8 mouse cellular contexts compared by ENCODE assay signal in genomic region chr19:22884357-22884756, GRCm38 (mm10).
DNase-seq lines count a peak whose midpoint lies in the region; ATAC-seq lines count a peak whose summit lies in the region.

No protein-coding gene starts in this region.

- no peaks in the 10 kb centered on the region for H3K4me1 ChIP-seq in heart, embryonic 14.5 days (ENCODE audit: control insufficient read depth in 2 of 2, insufficient read depth in 2 of 2, low read length in 2 of 2)
- H3K4me1 ChIP-seq in embryonic facial prominence, embryonic 11.5 days (ENCODE audit: control insufficient read depth, insufficient read depth, low read length): no peaks in the 10 kb centered on the region
- H3K4me1 ChIP-seq in kidney, embryonic 16.5 days (ENCODE audit: insufficient read depth, low read length): 0 out of 2 replicates have a peak, but pooled peaks cover 2% of the 10 kb centered on the region
- H3K4me1 ChIP-seq in midbrain, embryonic 16.5 days (ENCODE audit: control insufficient read depth, insufficient read depth, low read length): peaks cover 2% of the 10 kb centered on the region; the same call in 1 of the 2 replicates

- 0 out of 2 replicates have a peak, but pooled peaks cover 5% of the 10 kb centered on the region for H3K27me3 ChIP-seq in heart, embryonic 14.5 days (ENCODE audit: control insufficient read depth, insufficient read depth, low read length)
- no peaks in the 10 kb centered on the region for H3K27me3 ChIP-seq in embryonic facial prominence, embryonic 11.5 days (ENCODE audit: control insufficient read depth, insufficient read depth, low read length)
- no peaks in the 10 kb centered on the region for H3K27me3 ChIP-seq in kidney, embryonic 16.5 days (ENCODE audit: insufficient read depth, low read length)
- H3K27me3 ChIP-seq in midbrain, embryonic 16.5 days (ENCODE audit: control insufficient read depth, insufficient read depth, low read depth, low read length): no peaks in the 10 kb centered on the region

- no peaks in the 10 kb centered on the region for H3K36me3 ChIP-seq in heart, embryonic 14.5 days (ENCODE audit: control insufficient read depth, insufficient read depth, low read length)
- H3K36me3 ChIP-seq in embryonic facial prominence, embryonic 11.5 days (replicated peaks; ENCODE audit: control insufficient read depth, insufficient read depth, low read depth, low read length): no peaks in the 10 kb centered on the region
- H3K36me3 ChIP-seq in kidney, embryonic 16.5 days (ENCODE audit: insufficient read depth, low read length): no peaks in the 10 kb centered on the region
- H3K36me3 ChIP-seq in midbrain, embryonic 16.5 days (ENCODE audit: control insufficient read depth, insufficient read depth, low read length): no peaks in the 10 kb centered on the region

- H3K4me2 ChIP-seq in heart, embryonic 14.5 days (ENCODE audit: low read length): peak overlapping the region; percentile 56
- H3K4me2 ChIP-seq in embryonic facial prominence, embryonic 11.5 days (ENCODE audit: low read depth, low read length): 0 out of 2 replicates have a peak overlapping the region, but pooled peaks have one; percentile 10
- peak overlapping the region; percentile 58 for H3K4me2 ChIP-seq in kidney, embryonic 16.5 days (replicated peaks; ENCODE audit: low read depth, low read length)
- H3K4me2 ChIP-seq in midbrain, embryonic 16.5 days (ENCODE audit: low read length): peak overlapping the region; percentile 51

- no peak for DNase-seq in heart, adult 11 months
- DNase-seq in R1 (ENCODE audit: low read depth, low spot score): peak; percentile 32
- peak; percentile 17 for DNase-seq in embryonic facial prominence, embryonic 11.5 days (ENCODE audit: low spot score)
- no peak for DNase-seq in thymus, postnatal 14 days
- no peak for DNase-seq in gastrocnemius, postnatal 14 days

- WGBS in heart, embryonic 14.5 days: 49% methylated on average over 11 of the region's 11 CpGs
- WGBS in embryonic facial prominence, embryonic 11.5 days: 54% methylated on average over 11 of the region's 11 CpGs
- WGBS in kidney, embryonic 16.5 days: 45% methylated on average over 11 of the region's 11 CpGs
- 48% methylated on average over 11 of the region's 11 CpGs for WGBS in midbrain, embryonic 16.5 days

- peak overlapping the region; percentile 13 to 22; a peak in 1 of 4 replicates for H3K4me3 ChIP-seq in heart, embryonic 14.5 days (ENCODE audit: control insufficient read depth in 1 of 2, insufficient read depth in 1 of 2, low read depth in 1 of 2, low read length in 2 of 2)
- H3K4me3 ChIP-seq in embryonic facial prominence, embryonic 11.5 days (ENCODE audit: low read depth, low read length): no peak overlapping the region
- H3K4me3 ChIP-seq in kidney, embryonic 16.5 days (ENCODE audit: low read length): peak overlapping the region; percentile 29
- H3K4me3 ChIP-seq in midbrain, embryonic 16.5 days (ENCODE audit: low read depth, low read length): no peak overlapping the region

- no peak for ATAC-seq in heart, embryonic 14.5 days (ENCODE audit: insufficient number of reproducible peaks, insufficient read depth, low FRiP score, low read depth)
- ATAC-seq in embryonic facial prominence, embryonic 11.5 days (replicated peaks; ENCODE audit: insufficient number of reproducible peaks, low FRiP score, low TSS enrichment, low read depth): no peak
- ATAC-seq in kidney, embryonic 16.5 days (ENCODE audit: low FRiP score, low TSS enrichment): peak; percentile 77; the same call in 1 of the 2 replicates
- ATAC-seq in midbrain, embryonic 16.5 days: peak; percentile 89

- H3K27ac ChIP-seq in heart, embryonic 14.5 days (replicated peaks in 1 of 2; ENCODE audit: control insufficient read depth in 1 of 2, insufficient read depth in 1 of 2, low read depth in 2 of 2, low read length in 2 of 2): no peak overlapping the region
- no peak overlapping the region for H3K27ac ChIP-seq in embryonic facial prominence, embryonic 11.5 days (replicated peaks; ENCODE audit: low read depth, low read length)
- H3K27ac ChIP-seq in kidney, embryonic 16.5 days (ENCODE audit: low read length): no peak overlapping the region
- H3K27ac ChIP-seq in midbrain, embryonic 16.5 days (ENCODE audit: low read length): no peak overlapping the region

- intact Hi-C loops in gastrocnemius, postnatal 14 days (cut with DNase I; ENCODE audit: low total_unique reads): no loop called here

- H3K9me3 ChIP-seq in heart, embryonic 14.5 days (ENCODE audit: control insufficient read depth, low read length): no peaks in the 10 kb centered on the region
- H3K9me3 ChIP-seq in embryonic facial prominence, embryonic 11.5 days (replicated peaks; ENCODE audit: control insufficient read depth, low read length): no peaks in the 10 kb centered on the region
- no peaks in the 10 kb centered on the region for H3K9me3 ChIP-seq in kidney, embryonic 16.5 days (ENCODE audit: low read length)
- no peaks in the 10 kb centered on the region for H3K9me3 ChIP-seq in midbrain, embryonic 16.5 days (replicated peaks; ENCODE audit: control insufficient read depth, low read length, poor library complexity, severe bottlenecking)

- H3K9ac ChIP-seq in heart, embryonic 14.5 days (ENCODE audit: low read length): no peak overlapping the region
- no peak overlapping the region for H3K9ac ChIP-seq in embryonic facial prominence, embryonic 11.5 days (replicated peaks; ENCODE audit: low read length)
- no peak overlapping the region for H3K9ac ChIP-seq in kidney, embryonic 16.5 days (replicated peaks; ENCODE audit: low read length)
- no peak overlapping the region for H3K9ac ChIP-seq in midbrain, embryonic 16.5 days (ENCODE audit: low read depth, low read length)

Comparison
In these comparisons a context has a peak if more than half of its experiments do, and no peak if none do; other contexts are left out.
1. ATAC-seq: peak in kidney, embryonic 16.5 days (single experiment) and midbrain, embryonic 16.5 days (single experiment); none in heart, embryonic 14.5 days (single experiment) and embryonic facial prominence, embryonic 11.5 days (single experiment).
2. H3K4me3 ChIP-seq: peak in heart, embryonic 14.5 days (2 of 2) and kidney, embryonic 16.5 days (single experiment); none in embryonic facial prominence, embryonic 11.5 days (single experiment) and midbrain, embryonic 16.5 days (single experiment).
3. DNase-seq: peak in R1 (single experiment) and embryonic facial prominence, embryonic 11.5 days (single experiment); none in heart, adult 11 months (single experiment), thymus, postnatal 14 days (single experiment) and gastrocnemius, postnatal 14 days (single experiment).
4. Peak in every context shown above with its lines, with median percentiles within 50 percentile points of each other: H3K4me2 ChIP-seq.